Mouse (Mus musculus): Measurements from ENCODE around the gene Commd3.

GRCm38 (mm10) chr2:18710356-18710755, 38.2 kb downstream of the Commd3 start:
- TF ChIP-seq CTCF (IDR thresholded peaks at IDR 0.05; ENCODE audit: control insufficient read depth, insufficient read depth, insufficient read length) (no peak), MYOG (IDR thresholded peaks at IDR 0.05; ENCODE audit: control insufficient read depth, extremely low read depth, insufficient read length) (no peak), MAX (IDR thresholded peaks at IDR 0.05) (no peak), CEBPB (IDR thresholded peaks at IDR 0.05; ENCODE audit: low read depth) (no peak)

All from C2C12 (cell line).